Mouse (Mus musculus): Measurements from ENCODE around the gene Folh1. TPM values are rescaled to one million over a fixed set of nuclear protein-coding genes. Genes with fewer than 3 reads are reported as not detected.
A peak's percentile ranks its signal among the peaks of the same experiment; 100 is the strongest.
"Not testable (repeated sequence)": the region's sequence is repeated elsewhere in the genome, so short reads cannot be mapped to it uniquely, and the experiment has no call there.

Folh1 gene
- not detected in 2 replicates for polyA plus RNA-seq (2014; fragmentation: Nextera tagmentation; extraction: Ambion mirVana)

DNA sequence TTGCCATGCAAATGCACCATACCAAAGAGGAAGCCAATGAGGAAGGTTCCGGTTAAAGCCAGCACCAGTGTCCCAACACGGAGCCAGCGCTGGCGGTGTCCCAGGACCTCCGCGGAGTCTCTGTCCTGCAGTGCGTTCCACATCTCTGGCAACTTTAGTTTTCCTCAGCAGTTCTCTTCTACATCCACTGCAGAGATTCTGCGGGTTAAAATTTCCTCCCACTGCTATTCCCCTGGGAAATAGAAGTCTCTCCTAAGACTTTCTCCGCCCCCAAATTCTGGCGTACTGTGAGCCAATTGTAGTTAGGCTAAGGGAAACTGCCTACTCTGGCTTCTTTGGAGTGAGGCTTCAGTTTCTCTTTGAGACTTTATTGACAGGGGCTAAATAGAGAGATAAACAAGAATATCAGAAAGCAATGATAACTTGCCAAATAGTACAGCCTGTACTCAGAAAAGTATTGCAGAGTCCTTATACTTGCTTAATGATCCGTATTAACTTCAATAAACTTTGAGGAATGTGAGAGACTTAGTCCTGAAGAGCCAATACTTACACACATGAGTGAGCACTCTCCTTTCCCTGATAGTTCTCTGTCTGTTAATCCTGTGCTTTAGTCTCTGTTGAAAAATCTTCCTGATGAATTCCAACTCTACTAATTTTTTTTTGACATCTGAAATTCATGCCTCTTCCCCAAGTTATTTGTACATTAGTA, at the start of gene Folh1:
Gene Folh1 (minus strand): TSS at position 327 of the 709 bp plus-strand sequence.
- no peaks in the 10 kb centered on the region for H3K27me3 ChIP-seq (ENCODE audit: control insufficient read depth, insufficient read depth, low read length)
- no peak for ATAC-seq (ENCODE audit: insufficient number of reproducible peaks, insufficient read depth, low FRiP score, low read depth)
- H3K27ac ChIP-seq (ENCODE audit: low read length), result no peak within 1 kb of the TSS
- 10% methylated on average over 11 of the region's 11 CpGs for WGBS
- no peaks in the 10 kb centered on the region for H3K4me1 ChIP-seq (ENCODE audit: control insufficient read depth, insufficient read depth, low read length)
- peak within 1 kb of the TSS; percentile 25 for H3K4me2 ChIP-seq (replicated peaks; ENCODE audit: low read depth, low read length)
- no peaks in the 10 kb centered on the region for H3K9me3 ChIP-seq (ENCODE audit: control insufficient read depth, low read depth, low read length)
- no peak within 1 kb of the TSS for H3K9ac ChIP-seq (replicated peaks; ENCODE audit: low read depth, low read length)
- H3K4me3 ChIP-seq (ENCODE audit: low read depth, low read length), result no peak within 1 kb of the TSS
- H3K36me3 ChIP-seq (ENCODE audit: control insufficient read depth, insufficient read depth, low read length), result no peaks in the 10 kb centered on the region

DNA sequence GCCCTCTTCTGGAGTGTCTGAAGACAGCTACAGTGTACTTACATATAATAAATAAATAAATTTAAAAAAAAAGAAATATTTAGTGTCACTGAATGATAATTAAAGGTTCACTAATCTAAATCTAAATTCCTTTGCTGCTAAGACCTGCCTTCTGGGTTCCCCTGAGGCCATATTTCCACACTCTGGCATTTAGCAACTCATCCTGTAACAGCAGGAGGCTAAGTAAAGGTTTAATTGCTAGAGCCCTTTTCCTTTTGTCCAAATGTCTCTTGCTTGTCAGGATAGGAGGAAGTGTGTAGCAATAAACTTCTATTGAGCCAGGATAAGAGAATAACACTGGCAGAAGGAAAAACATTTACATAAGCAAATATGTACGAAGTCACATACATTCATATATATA, 40.7 kb upstream of the Folh1 start:
- no peaks in the 10 kb centered on the region for H3K9me3 ChIP-seq (ENCODE audit: control insufficient read depth, low read depth, low read length)
- no peak overlapping the region for H3K9ac ChIP-seq (replicated peaks; ENCODE audit: low read depth, low read length)
- no peak overlapping the region for H3K27ac ChIP-seq (ENCODE audit: low read length)
- H3K27me3 ChIP-seq (ENCODE audit: control insufficient read depth, insufficient read depth, low read length), result no peaks in the 10 kb centered on the region
- WGBS, result 78% methylated on average over 1 of the region's 1 CpGs
- ATAC-seq (ENCODE audit: insufficient number of reproducible peaks, insufficient read depth, low FRiP score, low read depth), result no peak
- no peaks in the 10 kb centered on the region for H3K4me1 ChIP-seq (ENCODE audit: control insufficient read depth, insufficient read depth, low read length)
- H3K4me2 ChIP-seq (replicated peaks; ENCODE audit: low read depth, low read length), result no peak overlapping the region
- no peak overlapping the region for H3K4me3 ChIP-seq (ENCODE audit: low read depth, low read length)
- no peaks in the 10 kb centered on the region for H3K36me3 ChIP-seq (ENCODE audit: control insufficient read depth, insufficient read depth, low read length)

DNA sequence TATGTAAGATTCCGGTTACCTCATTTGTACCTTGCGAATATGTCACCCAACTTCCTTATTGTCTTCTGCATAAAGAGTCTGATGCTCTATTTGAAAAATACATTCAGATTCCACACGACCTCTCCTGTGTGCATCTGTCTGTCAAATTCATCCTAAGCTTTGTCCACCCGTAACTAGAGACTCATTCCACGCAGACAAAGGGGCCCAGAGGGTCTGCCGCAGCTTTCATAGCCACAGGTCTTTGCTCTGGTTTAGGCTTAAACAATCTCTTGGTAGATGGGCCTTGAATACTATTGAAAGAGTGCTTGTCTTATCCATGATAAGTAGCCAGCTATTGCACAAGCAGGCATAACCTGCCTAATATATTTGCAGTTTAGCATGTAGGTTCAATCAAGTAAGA, 40.0 kb upstream of the Folh1 start:
- not testable (repeated sequence) for H3K9ac ChIP-seq (replicated peaks; ENCODE audit: low read depth, low read length); H3K9me3 ChIP-seq (ENCODE audit: control insufficient read depth, low read depth, low read length); H3K4me3 ChIP-seq (ENCODE audit: low read depth, low read length); H3K4me2 ChIP-seq (replicated peaks; ENCODE audit: low read depth, low read length); H3K36me3 ChIP-seq (ENCODE audit: control insufficient read depth, insufficient read depth, low read length); H3K4me1 ChIP-seq (ENCODE audit: control insufficient read depth, insufficient read depth, low read length); H3K27me3 ChIP-seq (ENCODE audit: control insufficient read depth, insufficient read depth, low read length); H3K27ac ChIP-seq (ENCODE audit: low read length); ATAC-seq (ENCODE audit: insufficient number of reproducible peaks, insufficient read depth, low FRiP score, low read depth)
- WGBS, result 85% methylated on average over 6 of the region's 6 CpGs

DNA sequence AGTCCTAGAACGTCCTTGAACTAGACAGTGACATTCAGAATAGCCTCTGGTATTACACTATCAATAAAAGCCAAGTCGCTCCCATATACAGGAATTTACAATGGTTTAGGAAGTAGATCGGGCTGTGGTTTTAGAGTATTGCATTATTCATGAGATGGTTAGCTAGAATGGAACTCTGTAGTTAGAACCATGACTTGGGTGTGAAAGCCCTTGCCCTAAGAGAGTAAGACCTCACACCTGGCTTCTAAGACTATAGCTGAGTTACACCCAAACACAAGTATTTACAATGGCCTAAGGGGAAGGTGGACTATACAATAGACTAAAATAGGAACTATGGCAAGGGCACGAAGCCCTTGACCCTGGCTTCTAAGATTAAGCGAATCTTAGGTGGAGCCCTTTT, 39.5 kb upstream of the Folh1 start:
- H3K36me3 ChIP-seq (ENCODE audit: control insufficient read depth, insufficient read depth, low read length); ATAC-seq (ENCODE audit: insufficient number of reproducible peaks, insufficient read depth, low FRiP score, low read depth); H3K9me3 ChIP-seq (ENCODE audit: control insufficient read depth, low read depth, low read length); H3K4me3 ChIP-seq (ENCODE audit: low read depth, low read length); H3K27ac ChIP-seq (ENCODE audit: low read length); H3K27me3 ChIP-seq (ENCODE audit: control insufficient read depth, insufficient read depth, low read length); H3K4me2 ChIP-seq (replicated peaks; ENCODE audit: low read depth, low read length); H3K9ac ChIP-seq (replicated peaks; ENCODE audit: low read depth, low read length); H3K4me1 ChIP-seq (ENCODE audit: control insufficient read depth, insufficient read depth, low read length): not testable (repeated sequence)
- WGBS, result 91% methylated on average over 3 of the region's 5 CpGs

DNA sequence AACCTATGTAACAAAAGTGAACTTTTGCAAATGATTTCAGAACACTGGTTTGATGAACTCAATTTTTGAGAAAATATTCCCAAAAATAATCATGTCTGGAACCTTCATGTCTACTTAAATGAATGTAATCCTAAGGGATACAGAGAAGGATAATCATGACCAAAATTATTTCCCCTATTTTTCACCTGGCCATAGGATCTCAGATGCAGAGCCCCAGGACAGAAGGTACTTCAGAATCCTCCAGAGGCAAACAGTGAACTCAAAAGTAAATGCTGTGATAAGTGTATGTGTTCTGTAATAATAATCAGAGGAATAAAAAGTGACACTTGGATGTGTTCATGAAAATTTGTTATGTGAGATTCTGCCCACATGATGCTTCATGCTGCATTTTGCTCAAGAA, 19.0 kb upstream of the Folh1 start, which contains the start of gene Vmn2r77:
Gene Vmn2r77 (plus strand): TSS at position 301 of the 400 bp plus-strand sequence.
- no peak within 1 kb of the TSS for H3K4me3 ChIP-seq (ENCODE audit: low read depth, low read length)
- no peaks in the 10 kb centered on the region for H3K4me1 ChIP-seq (ENCODE audit: control insufficient read depth, insufficient read depth, low read length)
- H3K9ac ChIP-seq (replicated peaks; ENCODE audit: low read depth, low read length), result no peak within 1 kb of the TSS
- H3K9me3 ChIP-seq (ENCODE audit: control insufficient read depth, low read depth, low read length), result no peaks in the 10 kb centered on the region
- H3K27me3 ChIP-seq (ENCODE audit: control insufficient read depth, insufficient read depth, low read length), result no peaks in the 10 kb centered on the region
- ATAC-seq (ENCODE audit: insufficient number of reproducible peaks, insufficient read depth, low FRiP score, low read depth), result no peak
- no peaks in the 10 kb centered on the region for H3K36me3 ChIP-seq (ENCODE audit: control insufficient read depth, insufficient read depth, low read length)
- H3K4me2 ChIP-seq (replicated peaks; ENCODE audit: low read depth, low read length), result no peak within 1 kb of the TSS
- no peak within 1 kb of the TSS for H3K27ac ChIP-seq (ENCODE audit: low read length)

DNA sequence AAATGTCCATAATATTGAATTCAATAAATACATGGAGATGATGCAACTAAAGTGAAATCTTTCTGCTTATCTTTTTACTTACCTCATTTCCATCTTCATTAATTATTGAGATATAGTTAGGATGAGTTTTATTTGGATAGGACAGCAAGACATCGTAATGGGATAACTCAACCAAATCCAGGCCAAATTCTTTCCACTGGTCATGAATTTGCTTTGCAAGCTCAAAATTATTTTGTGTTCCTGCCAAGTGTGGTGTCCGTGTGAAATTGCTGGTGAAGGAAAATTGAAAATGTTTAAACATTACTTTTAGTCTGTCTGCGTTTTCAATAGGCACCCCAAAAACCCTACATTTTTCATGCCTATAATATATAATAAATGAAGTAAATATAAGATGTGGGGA, 4.1 kb downstream of the Folh1 start:
- Histone ChIP-seq H3K36me3 (ENCODE audit: control insufficient read depth, insufficient read depth, low read length) (no peaks in the 10 kb centered on the region), H3K27me3 (ENCODE audit: control insufficient read depth, insufficient read depth, low read length) (no peaks in the 10 kb centered on the region), H3K4me2 (replicated peaks; ENCODE audit: low read depth, low read length) (no peak overlapping the region), H3K4me3 (ENCODE audit: low read depth, low read length) (no peak overlapping the region), H3K4me1 (ENCODE audit: control insufficient read depth, insufficient read depth, low read length) (no peaks in the 10 kb centered on the region), H3K9ac (replicated peaks; ENCODE audit: low read depth, low read length) (no peak overlapping the region), H3K27ac (ENCODE audit: low read length) (no peak overlapping the region), H3K9me3 (ENCODE audit: control insufficient read depth, low read depth, low read length) (no peaks in the 10 kb centered on the region)
- WGBS, result 85% methylated on average over 3 of the region's 3 CpGs
- ATAC-seq (ENCODE audit: insufficient number of reproducible peaks, insufficient read depth, low FRiP score, low read depth), result no peak

DNA sequence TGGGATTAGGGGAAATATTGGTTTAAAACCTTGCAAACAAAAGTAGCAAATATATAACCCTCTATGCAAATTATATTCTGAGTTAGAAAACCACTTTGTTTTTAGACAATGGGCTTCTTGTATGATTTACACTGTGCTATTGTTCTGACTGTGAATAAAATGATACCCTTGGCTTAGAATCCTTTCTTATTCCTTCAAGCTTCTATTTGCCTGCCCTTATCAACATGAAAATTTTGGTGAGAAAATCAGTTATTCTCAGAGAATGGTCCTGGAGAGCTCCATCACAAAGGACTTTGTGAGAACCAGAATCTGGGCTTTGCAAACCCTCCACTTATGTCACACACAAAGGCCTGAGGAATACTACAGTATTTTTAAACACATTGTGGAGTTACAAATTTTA, 11.1 kb downstream of the Folh1 start:
- Histone ChIP-seq H3K27me3 (ENCODE audit: control insufficient read depth, insufficient read depth, low read length) (no peaks in the 10 kb centered on the region), H3K27ac (ENCODE audit: low read length) (no peak overlapping the region), H3K9ac (replicated peaks; ENCODE audit: low read depth, low read length) (no peak overlapping the region), H3K4me1 (ENCODE audit: control insufficient read depth, insufficient read depth, low read length) (no peaks in the 10 kb centered on the region), H3K36me3 (ENCODE audit: control insufficient read depth, insufficient read depth, low read length) (no peaks in the 10 kb centered on the region), H3K4me2 (replicated peaks; ENCODE audit: low read depth, low read length) (no peak overlapping the region), H3K9me3 (ENCODE audit: control insufficient read depth, low read depth, low read length) (no peaks in the 10 kb centered on the region), H3K4me3 (ENCODE audit: low read depth, low read length) (no peak overlapping the region)
- no peak for ATAC-seq (ENCODE audit: insufficient number of reproducible peaks, insufficient read depth, low FRiP score, low read depth)

DNA sequence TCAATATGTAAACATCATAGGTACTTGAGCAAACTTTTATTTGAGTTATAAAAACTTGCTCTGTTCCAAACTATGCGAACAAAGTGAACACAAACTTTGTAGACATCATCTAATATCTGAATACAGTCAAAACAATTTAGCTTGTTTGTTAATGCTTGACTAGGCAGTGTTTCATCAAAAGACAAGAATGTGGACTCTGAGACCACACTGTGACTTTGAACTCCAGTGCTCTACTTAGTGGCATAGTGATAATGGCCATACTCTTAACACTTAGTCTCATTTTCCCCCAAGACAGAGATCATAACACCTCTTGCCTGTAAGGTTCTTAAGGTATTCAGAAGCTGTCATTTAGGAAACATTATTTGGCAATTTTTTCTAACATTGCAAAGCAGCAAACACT, 15.0 kb downstream of the Folh1 start:
- H3K4me2 ChIP-seq (replicated peaks; ENCODE audit: low read depth, low read length), result no peak overlapping the region
- H3K9me3 ChIP-seq (ENCODE audit: control insufficient read depth, low read depth, low read length), result no peaks in the 10 kb centered on the region
- H3K4me3 ChIP-seq (ENCODE audit: low read depth, low read length), result no peak overlapping the region
- H3K4me1 ChIP-seq (ENCODE audit: control insufficient read depth, insufficient read depth, low read length), result no peaks in the 10 kb centered on the region
- H3K9ac ChIP-seq (replicated peaks; ENCODE audit: low read depth, low read length), result no peak overlapping the region
- H3K36me3 ChIP-seq (ENCODE audit: control insufficient read depth, insufficient read depth, low read length), result no peaks in the 10 kb centered on the region
- no peaks in the 10 kb centered on the region for H3K27me3 ChIP-seq (ENCODE audit: control insufficient read depth, insufficient read depth, low read length)
- H3K27ac ChIP-seq (ENCODE audit: low read length), result no peak overlapping the region
- ATAC-seq (ENCODE audit: insufficient number of reproducible peaks, insufficient read depth, low FRiP score, low read depth), result no peak
- WGBS, result 79% methylated on average over 1 of the region's 1 CpGs

DNA sequence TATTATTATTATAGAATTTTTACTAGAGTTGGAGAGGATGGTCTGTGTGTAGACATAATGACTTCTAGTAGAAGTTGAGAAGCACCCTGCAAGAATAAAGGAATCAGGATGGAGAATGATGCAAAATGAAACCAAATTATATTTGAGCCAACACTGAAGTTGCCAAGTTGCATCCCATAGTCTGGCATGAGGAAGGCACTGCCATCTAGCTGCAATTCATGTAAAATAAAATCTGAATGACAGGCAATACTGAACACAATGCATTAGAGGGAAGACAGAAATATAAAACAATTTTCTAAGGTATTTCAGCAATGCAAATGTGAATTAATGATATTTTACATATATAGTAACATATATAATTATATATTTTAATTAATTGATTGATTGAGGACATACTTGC, 50.7 kb downstream of the Folh1 start:
- Histone ChIP-seq H3K9ac (replicated peaks; ENCODE audit: low read depth, low read length) (no peak overlapping the region), H3K27me3 (ENCODE audit: control insufficient read depth, insufficient read depth, low read length) (no peaks in the 10 kb centered on the region), H3K4me3 (ENCODE audit: low read depth, low read length) (no peak overlapping the region), H3K27ac (ENCODE audit: low read length) (no peak overlapping the region), H3K4me2 (replicated peaks; ENCODE audit: low read depth, low read length) (no peak overlapping the region), H3K4me1 (ENCODE audit: control insufficient read depth, insufficient read depth, low read length) (no peaks in the 10 kb centered on the region), H3K36me3 (ENCODE audit: control insufficient read depth, insufficient read depth, low read length) (no peaks in the 10 kb centered on the region), H3K9me3 (ENCODE audit: control insufficient read depth, low read depth, low read length) (no peaks in the 10 kb centered on the region)
- no peak for ATAC-seq (ENCODE audit: insufficient number of reproducible peaks, insufficient read depth, low FRiP score, low read depth)
